Mouse (Mus musculus): ENCODE measurements at regions not wholly inside any gene's neighbourhood (a gene's known extent, or its start where the extent isn't known, plus 50 kb on each side); places are given as distances from the start of the nearest gene placed in this dataset.

- no peak for DNase-seq
Observed at GRCm38 (mm10) chr9:115361191-115361590, 51.0 kb upstream of the Stt3b start.

GRCm38 (mm10) chr9:115361881-115362280 lies 51.7 kb upstream of the Stt3b start:
- DNase-seq = no peak

GRCm38 (mm10) chr9:115362486-115362885 lies 52.3 kb upstream of the Stt3b start:
- DNase-seq = no peak

GRCm38 (mm10) chr9:115364919-115365861 lies 55.0 kb upstream of the Stt3b start:
- DNase-seq = peak; percentile 49 to 62

- no peak for DNase-seq
Observed at GRCm38 (mm10) chr9:115367808-115368207, 57.6 kb upstream of the Stt3b start.

GRCm38 (mm10) chr9:115380276-115380675 lies 70.1 kb upstream of the Stt3b start:
- DNase-seq = no peak

- DNase-seq = no peak
Observed at GRCm38 (mm10) chr9:115382824-115383475, 72.7 kb upstream of the Stt3b start.

GRCm38 (mm10) chr9:115383935-115384334 lies 73.7 kb upstream of the Stt3b start:
- DNase-seq = peak; percentile 26 to 34

- no peak for DNase-seq
Observed at GRCm38 (mm10) chr9:115384345-115384744, 74.1 kb upstream of the Stt3b start.

GRCm38 (mm10) chr9:115387471-115388360 lies 77.5 kb upstream of the Stt3b start:
- DNase-seq = no peak

- no peak for DNase-seq
Observed at GRCm38 (mm10) chr9:115388361-115388759, 78.1 kb upstream of the Stt3b start.

- DNase-seq = no peak
Observed at GRCm38 (mm10) chr9:115389082-115389481, 78.9 kb upstream of the Stt3b start.

- peak; percentile 56 to 72 for DNase-seq
Observed at GRCm38 (mm10) chr9:115390880-115391281, 80.7 kb upstream of the Stt3b start.

GRCm38 (mm10) chr9:115395511-115395910 lies 85.3 kb upstream of the Stt3b start:
- DNase-seq = no peak

GRCm38 (mm10) chr9:115400461-115400860 lies 90.2 kb upstream of the Stt3b start:
- no peak for DNase-seq

- DNase-seq = no peak
Observed at GRCm38 (mm10) chr9:115401405-115402151, 91.4 kb upstream of the Stt3b start.

GRCm38 (mm10) chr9:115402661-115403060 lies 92.4 kb upstream of the Stt3b start:
- no peak for DNase-seq

GRCm38 (mm10) chr9:115403354-115403968 lies 93.2 kb upstream of the Stt3b start:
- DNase-seq = peak; percentile 72 to 90

- DNase-seq = no peak
Observed at GRCm38 (mm10) chr9:115407901-115408470, 97.8 kb upstream of the Stt3b start.

GRCm38 (mm10) chr9:115408886-115409285 lies 98.7 kb upstream of the Stt3b start:
- no peak for DNase-seq

- no peak for DNase-seq
Observed at GRCm38 (mm10) chr9:115414190-115414589, 104.0 kb upstream of the Stt3b start.
